Mouse (Mus musculus) heart, embryonic 12.5 days (tissue): ENCODE measurements at regions not wholly inside any gene's neighbourhood (a gene's known extent, or its start where the extent isn't known, plus 50 kb on each side); places are given as distances from the start of the nearest gene placed in this dataset.

Experiments used
- ATAC-seq: fragments of 200-750 bp; cut with Nextera tagmentation; 2 replicates; pipeline ENCODE4 v1.8.0; 2017; ENCODE audit warnings: moderate TSS enrichment, moderate library complexity; ENCODE audit not compliant: insufficient number of reproducible peaks, low FRiP score
- H3K27ac ChIP-seq: fragments of 300-500 bp; sonication (generic); 2 replicates; pipeline ENCODE4 v1.5.1; 2016; ENCODE audit warnings: mild to moderate bottlenecking, moderate library complexity; ENCODE audit not compliant: poor library complexity, severe bottlenecking
- H3K27me3 ChIP-seq: fragments of 300-500 bp; sonication (generic); replicated peaks from 2 replicates; pipeline ENCODE4 v1.6.1; 2016; ENCODE audit warnings: mild to moderate bottlenecking, moderate library complexity
- H3K36me3 ChIP-seq: fragments of 300-500 bp; sonication (generic); 2 replicates; pipeline ENCODE4 v1.6.1; 2016; ENCODE audit warnings: mild to moderate bottlenecking, moderate library complexity
- H3K4me1 ChIP-seq: fragments of 300-500 bp; sonication (generic); replicated peaks from 2 replicates; pipeline ENCODE4 v1.6.1; 2016; ENCODE audit warnings: mild to moderate bottlenecking
- H3K4me2 ChIP-seq: fragments of 300-500 bp; sonication (generic); 2 replicates; pipeline ENCODE4 v1.6.1; 2016; ENCODE audit warnings: mild to moderate bottlenecking, moderate library complexity
- H3K4me3 ChIP-seq: fragments of 300-500 bp; sonication (generic); 2 replicates; pipeline ENCODE4 v1.5.1; 2016; ENCODE audit warnings: mild to moderate bottlenecking
- H3K9ac ChIP-seq: fragments of 300-500 bp; sonication (generic); 2 replicates; pipeline ENCODE4 v1.6.1; 2016; ENCODE audit warnings: mild to moderate bottlenecking, moderate library complexity
- H3K9me3 ChIP-seq: fragments of 300-500 bp; sonication (generic); replicated peaks from 2 replicates; pipeline ENCODE4 v1.6.1; 2016; ENCODE audit warnings: mild to moderate bottlenecking, moderate library complexity
- WGBS: fragments of 180-500 bp; shearing (Covaris S2); methylation state at CpG from one replicate; pipeline ENCODE4 v1.1.7; 2016; 5-methylcytosine and 5-hydroxymethylcytosine counted together

DNA sequence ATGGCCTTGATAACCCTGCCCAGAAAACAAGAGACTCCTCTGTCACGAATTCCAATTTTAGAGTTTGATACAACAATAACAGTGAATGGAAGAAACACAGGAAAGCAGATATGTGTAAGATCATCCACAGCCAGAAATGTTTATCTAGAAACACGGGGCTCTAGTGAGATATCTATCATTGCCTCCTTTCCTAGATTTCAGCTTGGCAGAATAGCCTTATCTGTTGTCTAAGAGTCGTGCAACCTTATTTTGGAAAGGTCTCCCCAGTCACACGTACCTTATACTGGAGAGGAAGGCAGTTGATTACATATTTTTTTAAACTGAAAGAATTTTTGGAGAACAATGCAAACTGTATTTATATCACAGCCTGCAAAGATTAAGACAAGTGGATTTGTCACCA lies 61.6 kb downstream of the Gm10295 start:
- H3K27ac ChIP-seq: no peak overlapping the region
- no peak overlapping the region for H3K9ac ChIP-seq
- 17% methylated on average over 4 of the region's 4 CpGs for WGBS
- no peak overlapping the region for H3K4me2 ChIP-seq
- H3K27me3 ChIP-seq: no peaks in the 10 kb centered on the region
- no peak for ATAC-seq
- no peaks in the 10 kb centered on the region for H3K9me3 ChIP-seq
- no peaks in the 10 kb centered on the region for H3K36me3 ChIP-seq
- no peak overlapping the region for H3K4me3 ChIP-seq
- H3K4me1 ChIP-seq: peaks cover 4% of the 10 kb centered on the region

DNA sequence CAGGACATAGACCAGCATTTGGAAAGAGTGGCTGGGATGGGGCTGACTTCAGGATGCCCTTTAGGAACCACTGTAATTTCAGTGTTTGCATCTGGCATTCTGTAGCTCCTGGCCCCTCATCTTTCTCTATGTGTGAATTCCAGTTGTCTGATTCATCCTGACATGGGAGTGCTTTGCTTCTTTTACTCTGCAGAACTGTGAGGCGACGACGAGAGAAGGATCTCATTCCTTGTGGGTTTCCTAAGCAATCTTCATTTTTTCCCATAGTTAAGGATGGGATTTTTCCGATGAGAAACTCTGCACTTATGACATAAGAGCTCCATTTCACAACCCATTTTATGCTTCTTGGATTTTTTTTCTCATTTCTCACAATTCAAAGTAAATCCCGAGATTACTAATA lies 62.0 kb downstream of the Gm10295 start:
- H3K4me3 ChIP-seq: no peak overlapping the region
- no peaks in the 10 kb centered on the region for H3K9me3 ChIP-seq
- peaks cover 4% of the 10 kb centered on the region for H3K4me1 ChIP-seq
- no peak overlapping the region for H3K9ac ChIP-seq
- WGBS: 33% methylated on average over 5 of the region's 5 CpGs
- no peak for ATAC-seq
- no peaks in the 10 kb centered on the region for H3K36me3 ChIP-seq
- H3K27me3 ChIP-seq: no peaks in the 10 kb centered on the region
- no peak overlapping the region for H3K4me2 ChIP-seq
- no peak overlapping the region for H3K27ac ChIP-seq

DNA sequence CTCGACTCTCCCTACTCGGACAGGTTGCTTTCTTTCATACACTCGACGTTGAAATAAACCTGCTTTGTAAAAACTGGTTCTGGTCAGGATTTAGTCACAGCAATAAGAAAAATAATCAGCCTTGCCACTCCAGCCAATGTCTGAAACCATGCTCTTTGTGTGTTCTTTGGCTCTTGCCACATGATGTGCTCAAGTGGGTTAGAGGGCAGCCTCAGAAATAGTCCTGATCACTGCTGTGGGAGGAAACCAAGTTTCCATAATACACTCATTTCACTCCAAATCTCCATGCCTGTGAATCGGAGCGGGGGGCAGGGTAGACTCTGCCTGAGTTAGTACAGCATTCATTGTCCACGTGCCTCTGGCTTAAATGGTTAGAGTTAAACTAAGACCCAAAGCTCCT lies 63.8 kb downstream of the Gm10295 start:
- Histone ChIP-seq H3K9ac (no peak overlapping the region), H3K36me3 (no peaks in the 10 kb centered on the region), H3K9me3 (0 out of 2 replicates have a peak, but pooled peaks cover 4% of the 10 kb centered on the region), H3K4me2 (no peak overlapping the region), H3K4me1 (peaks cover 4% of the 10 kb centered on the region), H3K4me3 (no peak overlapping the region), H3K27me3 (no peaks in the 10 kb centered on the region), H3K27ac (no peak overlapping the region)
- ATAC-seq: no peak
- WGBS: 80% methylated on average over 7 of the region's 7 CpGs

DNA sequence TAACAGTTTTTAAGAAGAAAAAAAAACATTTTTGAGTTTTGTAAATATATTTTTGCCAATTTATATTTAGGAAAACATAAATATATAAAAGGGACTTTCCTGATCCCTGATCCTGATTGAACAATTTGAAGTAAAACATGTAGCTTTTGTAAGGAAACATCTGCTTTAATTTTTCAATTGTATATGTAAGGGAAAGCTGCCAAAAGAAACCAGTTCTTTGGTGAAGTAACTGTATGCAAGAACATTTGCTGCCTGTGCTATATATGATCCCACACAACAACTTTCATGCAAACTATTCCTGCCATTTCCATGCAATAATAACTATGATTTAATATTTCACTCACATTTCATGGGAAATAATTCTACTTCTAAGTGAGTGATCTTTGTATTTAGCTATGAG lies 67.0 kb downstream of the Gm10295 start:
- H3K9me3 ChIP-seq: 0 out of 2 replicates have a peak, but pooled peaks cover 4% of the 10 kb centered on the region
- H3K4me3 ChIP-seq: no peak overlapping the region
- H3K4me1 ChIP-seq: peaks cover 3% of the 10 kb centered on the region
- H3K4me2 ChIP-seq: no peak overlapping the region
- ATAC-seq: no peak
- no peaks in the 10 kb centered on the region for H3K36me3 ChIP-seq
- H3K27ac ChIP-seq: no peak overlapping the region
- H3K27me3 ChIP-seq: no peaks in the 10 kb centered on the region
- H3K9ac ChIP-seq: no peak overlapping the region

DNA sequence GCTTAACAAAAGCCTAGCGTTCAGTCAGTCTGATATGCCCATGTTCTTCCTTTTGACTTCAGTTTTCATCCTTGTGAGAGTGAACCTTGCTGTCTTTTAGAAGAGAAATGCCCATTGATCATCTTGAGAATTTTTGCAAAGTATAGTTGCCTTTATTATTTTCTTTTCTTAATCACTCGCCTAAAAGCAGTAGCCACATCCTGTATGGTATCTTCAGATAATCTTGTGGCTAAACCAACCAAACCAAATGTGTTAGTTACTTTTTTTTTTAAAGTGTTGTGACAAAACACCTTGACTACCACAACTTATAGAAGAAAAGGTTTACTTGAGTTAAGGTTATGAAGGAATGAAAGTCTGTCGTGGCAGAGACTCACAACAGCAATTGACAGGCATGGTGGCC lies 67.9 kb downstream of the Gm10295 start:
- Histone ChIP-seq H3K27me3 (no peaks in the 10 kb centered on the region), H3K4me3 (no peak overlapping the region), H3K36me3 (no peaks in the 10 kb centered on the region), H3K4me2 (no peak overlapping the region), H3K9ac (no peak overlapping the region), H3K9me3 (0 out of 2 replicates have a peak, but pooled peaks cover 4% of the 10 kb centered on the region), H3K27ac (no peak overlapping the region), H3K4me1 (no peaks in the 10 kb centered on the region)
- 77% methylated on average over 3 of the region's 3 CpGs for WGBS
- ATAC-seq: no peak

DNA sequence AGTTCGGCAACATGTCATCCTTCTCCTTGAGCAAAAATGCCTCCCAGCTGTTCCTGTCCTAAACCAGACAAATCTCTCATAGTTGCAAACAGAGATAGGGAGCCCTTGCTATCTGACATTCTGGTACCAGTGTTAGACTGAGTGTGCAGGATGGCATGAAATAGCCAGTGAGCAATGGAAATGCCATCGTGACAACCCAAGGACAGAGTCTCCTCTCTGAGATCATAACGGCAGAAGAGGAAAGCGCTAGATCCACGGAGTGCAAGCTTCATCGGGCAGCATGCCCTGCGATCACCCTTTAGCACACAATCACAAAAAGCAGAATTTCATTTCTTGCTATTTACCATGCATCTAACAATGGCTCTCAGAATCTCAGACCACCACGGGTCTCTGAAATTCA lies 85.2 kb downstream of the Gm10295 start:
- ATAC-seq: no peak
- Histone ChIP-seq H3K4me1 (no peaks in the 10 kb centered on the region), H3K9me3 (no peaks in the 10 kb centered on the region), H3K9ac (no peak overlapping the region), H3K27ac (no peak overlapping the region), H3K36me3 (no peaks in the 10 kb centered on the region), H3K4me2 (no peak overlapping the region), H3K4me3 (no peak overlapping the region), H3K27me3 (no peaks in the 10 kb centered on the region)
- 78% methylated on average over 8 of the region's 8 CpGs for WGBS

DNA sequence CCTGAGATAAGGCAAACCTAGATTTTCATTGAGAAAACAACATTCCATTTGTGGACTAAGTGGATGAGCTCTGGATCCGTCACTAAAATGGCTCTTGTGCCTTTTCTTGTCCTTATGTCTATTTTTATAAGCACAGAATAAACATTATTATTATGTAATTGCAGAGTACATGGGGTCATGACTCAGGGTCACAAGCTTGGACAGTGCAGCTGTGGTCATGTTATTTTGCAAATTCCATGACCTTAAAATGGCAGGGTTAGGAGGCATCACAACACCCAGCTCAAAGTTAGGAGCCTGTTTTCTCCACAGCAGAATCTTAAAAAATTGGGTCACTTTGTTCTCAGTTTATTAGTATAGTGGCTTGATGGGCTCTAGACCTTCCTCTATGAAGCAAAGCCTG lies 87.2 kb downstream of the Gm10295 start:
- 72% methylated on average over 1 of the region's 1 CpGs for WGBS
- no peaks in the 10 kb centered on the region for H3K36me3 ChIP-seq
- no peaks in the 10 kb centered on the region for H3K9me3 ChIP-seq
- H3K4me1 ChIP-seq: no peaks in the 10 kb centered on the region
- no peak overlapping the region for H3K9ac ChIP-seq
- no peak for ATAC-seq
- no peak overlapping the region for H3K27ac ChIP-seq
- no peaks in the 10 kb centered on the region for H3K27me3 ChIP-seq
- no peak overlapping the region for H3K4me3 ChIP-seq
- no peak overlapping the region for H3K4me2 ChIP-seq

DNA sequence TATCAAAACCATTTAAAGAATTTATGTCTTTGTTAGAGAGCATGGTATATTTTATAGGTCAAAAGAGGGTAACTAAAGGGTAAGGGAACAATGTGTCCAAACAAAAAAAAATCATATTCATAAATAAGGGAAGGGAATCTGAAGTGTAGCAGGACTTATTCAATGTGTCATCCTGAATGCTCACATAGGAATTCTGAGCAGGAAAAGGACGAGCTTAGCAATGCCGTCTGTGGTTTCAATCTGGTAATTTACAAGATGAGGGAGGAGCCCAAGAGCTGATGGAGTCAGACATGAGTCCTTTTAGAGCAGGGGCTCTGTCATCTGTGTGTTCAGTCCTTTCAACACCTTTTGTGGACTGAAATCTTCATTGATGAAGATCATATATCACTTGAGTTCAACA lies 101.6 kb downstream of the Gm10295 start:
- no peak for ATAC-seq
- 54% methylated on average over 2 of the region's 2 CpGs for WGBS
- H3K4me3 ChIP-seq: no peak overlapping the region
- no peaks in the 10 kb centered on the region for H3K9me3 ChIP-seq
- no peak overlapping the region for H3K9ac ChIP-seq
- H3K27me3 ChIP-seq: peaks cover 15% of the 10 kb centered on the region
- H3K27ac ChIP-seq: no peak overlapping the region
- H3K4me1 ChIP-seq: no peaks in the 10 kb centered on the region
- H3K36me3 ChIP-seq: no peaks in the 10 kb centered on the region
- no peak overlapping the region for H3K4me2 ChIP-seq

DNA sequence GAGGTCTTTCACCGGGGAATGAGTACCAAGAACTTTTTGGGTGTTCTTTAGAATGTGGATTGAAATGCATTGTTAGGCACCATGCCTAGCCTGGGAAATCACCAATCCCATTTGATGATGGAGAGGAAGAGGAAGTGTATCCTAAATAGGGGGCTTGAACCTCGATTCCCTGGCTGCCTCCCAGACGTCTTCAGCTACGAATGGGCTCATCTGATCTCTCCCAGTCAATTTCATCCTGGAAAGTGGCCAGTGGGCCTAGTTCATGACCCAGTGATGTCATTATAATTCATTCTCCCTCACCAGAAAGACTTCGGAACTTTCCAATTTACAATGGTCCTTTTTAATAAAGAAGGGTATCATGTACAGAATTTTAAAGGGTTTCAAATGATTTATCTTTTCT lies 102.1 kb downstream of the Gm10295 start:
- Histone ChIP-seq H3K4me3 (no peak overlapping the region), H3K4me1 (no peaks in the 10 kb centered on the region), H3K27me3 (peaks cover 17% of the 10 kb centered on the region), H3K9me3 (no peaks in the 10 kb centered on the region), H3K27ac (no peak overlapping the region), H3K9ac (no peak overlapping the region), H3K36me3 (no peaks in the 10 kb centered on the region), H3K4me2 (no peak overlapping the region)
- no peak for ATAC-seq
- WGBS: 60% methylated on average over 5 of the region's 5 CpGs

DNA sequence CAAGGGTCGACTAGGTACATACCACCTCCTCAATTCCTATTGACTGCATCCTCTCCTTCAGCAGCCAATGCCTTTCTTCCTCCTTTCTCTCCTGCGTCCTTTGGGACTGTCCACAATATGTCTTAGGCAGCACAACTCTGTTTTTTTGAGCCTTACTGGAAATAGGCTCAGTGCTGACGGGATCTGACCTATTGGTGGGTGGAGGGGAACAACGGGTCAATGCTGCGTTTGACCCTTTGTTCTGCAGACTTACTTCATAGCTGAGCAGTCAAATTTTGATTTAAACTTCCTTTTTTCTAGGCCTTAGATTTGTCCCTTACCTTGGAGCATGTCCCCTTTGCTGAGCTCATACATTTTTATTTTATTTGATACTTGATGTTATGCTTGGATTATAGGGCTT lies 103.4 kb downstream of the Gm10295 start:
- Histone ChIP-seq H3K4me2 (no peak overlapping the region), H3K4me1 (no peaks in the 10 kb centered on the region), H3K27ac (no peak overlapping the region), H3K4me3 (no peak overlapping the region), H3K9me3 (no peaks in the 10 kb centered on the region), H3K27me3 (peaks cover 21% of the 10 kb centered on the region), H3K36me3 (no peaks in the 10 kb centered on the region), H3K9ac (no peak overlapping the region)
- WGBS: 78% methylated on average over 5 of the region's 5 CpGs
- no peak for ATAC-seq

DNA sequence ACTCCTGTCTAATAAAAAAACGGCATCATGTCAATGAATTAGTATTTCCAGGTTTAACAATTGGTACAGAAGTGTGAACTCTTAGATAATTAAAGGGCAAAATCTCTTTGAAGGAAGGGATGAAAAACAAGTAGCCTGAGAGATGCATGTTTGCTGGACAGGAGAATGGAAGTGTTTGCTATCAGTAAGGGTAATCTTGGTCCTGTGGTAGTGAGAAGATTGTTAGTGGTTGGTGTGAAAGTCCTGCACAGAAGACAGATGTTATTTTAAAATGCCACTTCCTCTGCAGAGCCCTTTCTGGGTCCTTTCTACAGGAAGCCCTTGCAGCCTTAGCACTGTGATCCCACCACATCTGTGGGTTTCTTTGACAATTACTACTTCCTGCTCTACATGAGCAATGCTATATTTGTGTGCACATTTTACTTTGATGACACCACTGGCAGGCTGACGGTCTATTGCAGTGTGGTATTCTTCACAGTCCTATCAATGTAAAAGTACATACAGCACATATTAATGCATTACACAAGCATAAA lies 108.8 kb downstream of the Gm10295 start:
- 66% methylated on average over 2 of the region's 2 CpGs for WGBS
- ATAC-seq: no peak
- Histone ChIP-seq H3K4me3 (no peak overlapping the region), H3K27ac (no peak overlapping the region), H3K9ac (no peak overlapping the region), H3K4me2 (no peak overlapping the region), H3K27me3 (peaks cover 23% of the 10 kb centered on the region), H3K4me1 (peaks cover 15% of the 10 kb centered on the region), H3K36me3 (no peaks in the 10 kb centered on the region), H3K9me3 (no peaks in the 10 kb centered on the region)

DNA sequence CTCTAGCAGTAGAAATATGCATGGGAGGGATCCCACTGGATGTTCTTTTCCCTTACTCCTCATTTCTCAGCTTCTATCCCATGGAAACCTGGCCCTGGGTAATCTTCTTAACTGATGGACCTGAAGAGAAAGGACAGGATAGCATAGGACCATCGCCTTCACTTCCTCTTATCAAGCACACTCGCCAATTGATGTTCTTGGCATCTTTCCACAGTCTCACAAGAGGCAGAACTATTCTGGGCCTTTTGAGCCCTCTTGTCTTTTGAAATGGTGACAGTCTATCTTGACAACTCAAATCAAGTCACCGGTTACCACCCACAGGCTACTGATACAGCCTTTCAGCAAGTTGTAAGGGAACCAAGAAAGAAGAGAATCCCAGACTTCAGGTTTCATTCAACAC lies 112.1 kb downstream of the Gm10295 start:
- H3K4me3 ChIP-seq: no peak overlapping the region
- peaks cover 11% of the 10 kb centered on the region; the same call in 1 of the 2 replicates for H3K27me3 ChIP-seq
- H3K4me1 ChIP-seq: peaks cover 30% of the 10 kb centered on the region
- 14% methylated on average over 3 of the region's 3 CpGs for WGBS
- H3K9ac ChIP-seq: no peak overlapping the region
- H3K27ac ChIP-seq: peak overlapping the region; percentile 44; the same call in 1 of the 2 replicates
- no peaks in the 10 kb centered on the region for H3K36me3 ChIP-seq
- H3K9me3 ChIP-seq: no peaks in the 10 kb centered on the region
- ATAC-seq: peak; percentile 59
- H3K4me2 ChIP-seq: no peak overlapping the region
